Mouse (Mus musculus) retina, postnatal 1 day (tissue): ENCODE results near the gene Prkg2.

Experiments
- DNase-seq: peaks from one replicate; pipeline ENCODE4 v3.0.0-alpha.2; 2012

The Prkg2 gene

DNA sequence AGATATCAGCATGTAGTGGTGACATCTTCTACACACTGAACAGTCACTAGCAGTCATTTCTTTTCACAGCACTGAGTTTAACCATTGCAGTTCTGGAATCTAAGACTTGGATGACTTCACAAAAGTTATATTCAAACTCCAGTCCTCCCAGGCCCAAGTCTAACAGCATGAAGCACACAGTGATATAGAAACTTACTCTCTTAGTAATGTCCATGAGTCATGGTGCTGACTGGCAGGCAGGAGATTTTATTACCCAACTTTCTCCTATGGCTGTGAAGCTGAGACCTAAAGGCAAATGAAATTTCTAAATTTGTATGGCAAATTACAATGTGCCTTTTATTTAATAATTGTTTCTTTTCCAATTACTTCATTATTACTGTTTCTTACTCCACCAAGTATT, 139.2 kb downstream of the Prkg2 start:
- DNase-seq = no peak

DNA sequence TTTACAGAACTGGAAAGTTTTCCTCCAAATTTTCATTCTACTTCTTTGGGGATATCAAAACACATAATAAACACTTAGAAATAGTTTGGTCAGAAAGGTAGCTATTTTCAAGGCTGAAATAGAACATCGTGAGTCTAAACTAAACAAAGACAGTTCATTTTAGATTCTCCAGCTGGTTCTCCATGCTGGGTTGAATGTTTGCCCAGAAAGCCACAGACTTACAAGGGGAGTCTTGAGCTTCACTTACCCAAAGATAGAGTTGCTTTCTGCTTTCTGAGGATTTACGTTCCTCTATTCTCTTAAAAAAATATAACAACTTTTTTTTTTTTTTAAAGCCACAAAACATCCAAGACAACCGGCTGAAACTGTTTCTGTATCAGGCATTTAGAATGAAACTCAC, 142.9 kb downstream of the Prkg2 start:
- DNase-seq = no peak

DNA sequence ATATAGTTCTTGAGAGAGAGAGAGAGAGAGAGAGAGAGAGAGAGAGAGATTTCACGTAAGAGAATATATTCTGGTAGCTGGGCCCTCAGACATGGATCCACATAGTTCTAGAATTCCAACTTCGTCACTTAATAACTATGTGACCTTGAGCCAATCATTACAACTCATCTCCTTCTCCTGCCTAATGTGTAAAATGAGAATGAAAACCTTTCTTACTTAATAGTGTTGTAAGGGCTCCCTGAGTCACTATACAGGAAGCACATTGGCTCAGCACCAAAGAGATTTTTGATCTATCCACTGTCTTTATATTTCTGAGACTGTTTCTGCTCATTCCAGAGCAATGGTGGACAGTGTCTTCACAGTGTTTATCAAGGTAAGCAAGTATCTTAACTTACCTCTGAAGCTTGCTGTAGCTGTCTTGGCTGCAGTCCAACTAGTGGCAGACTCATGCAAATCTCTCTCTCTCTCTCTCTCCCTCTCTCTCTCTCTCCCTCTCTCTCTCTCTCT, 146.6 kb downstream of the Prkg2 start:
- no peak for DNase-seq

DNA sequence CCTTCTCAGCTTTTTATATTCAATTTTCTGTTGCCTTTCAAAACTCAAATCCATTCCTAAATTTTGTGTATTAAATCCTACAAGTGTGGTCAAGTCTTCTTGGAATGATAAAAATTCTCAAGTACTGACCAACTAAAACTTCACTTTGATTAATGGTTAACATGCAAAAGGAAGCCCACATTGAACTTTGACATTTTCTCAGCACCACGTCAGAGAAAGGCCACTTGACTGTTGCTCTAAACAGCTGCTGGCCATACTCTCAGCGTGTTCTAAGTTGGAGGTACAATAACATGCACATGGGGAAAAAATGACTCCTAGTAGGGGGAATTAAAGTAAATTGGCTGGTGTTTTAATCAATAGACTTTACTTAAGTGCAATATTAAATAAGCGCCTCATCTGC, 155.1 kb downstream of the Prkg2 start:
- no peak for DNase-seq
